Mouse (Mus musculus): Measurements from ENCODE around the gene Smok2a.
"Not testable (repeated sequence)": the region's sequence is repeated elsewhere in the genome, so short reads cannot be mapped to it uniquely, and the experiment has no call there.

- TF ChIP-seq CTCF (IDR thresholded peaks at IDR 0.05; ENCODE audit: low read depth, low read length); TAL1 (conservative IDR thresholded peaks at IDR 0.05; ENCODE audit: low read depth, low read length): not testable (repeated sequence)
These were observed 30.0 kb upstream of the Smok2a start for GRCm38 (mm10) chr17:13190836-13191583.

Data from G1E (cell line).